Mouse (Mus musculus) spleen, adult 2 months (tissue): ENCODE measurements around the gene Fhit. TPM values are rescaled to one million over a fixed set of nuclear protein-coding genes. Genes with fewer than 3 reads are reported as not detected.

Experiments used
- DNase-seq, 2 experiments: peaks; one replicate each; pipeline versions ENCODE4 v3.0.0 to v3.0.0-alpha.2; 2012 to 2021; ENCODE audit warnings: low spot score in 2 of 2, low read depth in 1 of 2
- H3K27ac ChIP-seq: fragments of 200-500 bp; 2 replicates; pipeline ENCODE4 v1.5.1; 2012; ENCODE audit warnings: low read length, inconsistent platforms; ENCODE audit not compliant: insufficient read depth
- H3K27me3 ChIP-seq: fragments of 200-500 bp; 2 replicates; pipeline ENCODE4 v1.6.1; 2012; ENCODE audit warnings: mild to moderate bottlenecking, moderate library complexity, low read length, inconsistent platforms; ENCODE audit not compliant: control insufficient read depth, insufficient read depth
- H3K36me3 ChIP-seq: fragments of 200-500 bp; 2 replicates; pipeline ENCODE4 v1.6.1; 2012; ENCODE audit warnings: mild to moderate bottlenecking, low read length, inconsistent platforms; ENCODE audit not compliant: control insufficient read depth, insufficient read depth
- H3K4me1 ChIP-seq: fragments of 200-500 bp; 2 replicates; pipeline ENCODE4 v1.6.1; 2011; ENCODE audit warnings: inconsistent platforms; ENCODE audit not compliant: control insufficient read depth, insufficient read depth, insufficient read length
- H3K4me3 ChIP-seq: fragments of 200-500 bp; 2 replicates; pipeline ENCODE4 v1.5.1; 2011; ENCODE audit warnings: mild to moderate bottlenecking, inconsistent platforms; ENCODE audit not compliant: insufficient read depth, insufficient read length; ENCODE audit errors: extremely low read depth
- CTCF ChIP-seq: fragments of 200-500 bp; IDR thresholded peaks from 2 replicates; pipeline ENCODE4 v1.5.1; 2011; ENCODE audit warnings: mild to moderate bottlenecking, inconsistent platforms; ENCODE audit not compliant: insufficient read depth, insufficient read length, insufficient replicate concordance; ENCODE audit errors: extremely low read depth
- POLR2A ChIP-seq: fragments of 200-500 bp; IDR thresholded peaks from 2 replicates; pipeline ENCODE4 v1.6.1; 2011; ENCODE audit warnings: low read depth, low read length, inconsistent platforms
- WGBS: fragments of 180-500 bp; shearing (Covaris S2); methylation state at CpG from one replicate; pipeline ENCODE4 v1.1.7; 2018; 5-methylcytosine and 5-hydroxymethylcytosine counted together
- polyA plus RNA-seq: library from polyadenylated mRNA; depleted of rRNA; stranded (reverse); fragments of >200 nt; gene quantifications from 2 replicates; pipeline ENCODE4 v1.2.3, GENCODE M21; 2012

The Fhit gene
- polyA plus RNA-seq, 1 experiment, result 2.0 TPM

- TF ChIP-seq CTCF (no peak), POLR2A (no peak)
- no peaks in the 10 kb centered on the region for H3K27me3 ChIP-seq
- H3K4me1 ChIP-seq, result no peaks in the 10 kb centered on the region
- 85% methylated on average over 1 of the region's 1 CpGs for WGBS
- H3K36me3 ChIP-seq, result no peaks in the 10 kb centered on the region
- no peak for DNase-seq
- no peak overlapping the region for H3K4me3 ChIP-seq
- no peak overlapping the region for H3K27ac ChIP-seq
These were observed 1513.4 kb downstream of the Fhit start for GRCm38 (mm10) chr14:9648416-9648815.

GRCm38 (mm10) chr14:9646233-9646632 is 1515.6 kb downstream of the Fhit start:
- TF ChIP-seq POLR2A (no peak), CTCF (no peak)

GRCm38 (mm10) chr14:9644216-9645166 is 1517.3 kb downstream of the Fhit start:
- no peaks in the 10 kb centered on the region for H3K36me3 ChIP-seq
- WGBS, result 78% methylated on average over 9 of the region's 9 CpGs
- H3K27me3 ChIP-seq, result no peaks in the 10 kb centered on the region
- no peak for DNase-seq
- H3K4me1 ChIP-seq, result no peaks in the 10 kb centered on the region
- no peak for TF ChIP-seq CTCF
- TF ChIP-seq POLR2A, result no peak
- H3K27ac ChIP-seq, result no peak overlapping the region
- H3K4me3 ChIP-seq, result no peak overlapping the region

More at GRCm38 (mm10) chr14:9646233-9646632, 1515.6 kb downstream of the Fhit start:
- no peak overlapping the region for H3K27ac ChIP-seq
- H3K27me3 ChIP-seq, result no peaks in the 10 kb centered on the region
- WGBS, result 92% methylated on average over 7 of the region's 7 CpGs
- no peaks in the 10 kb centered on the region for H3K4me1 ChIP-seq
- no peak overlapping the region for H3K4me3 ChIP-seq
- H3K36me3 ChIP-seq, result no peaks in the 10 kb centered on the region
- no peak for DNase-seq

- Histone ChIP-seq H3K27me3 (no peaks in the 10 kb centered on the region), H3K36me3 (no peaks in the 10 kb centered on the region), H3K4me3 (no peak overlapping the region), H3K27ac (no peak overlapping the region), H3K4me1 (no peaks in the 10 kb centered on the region)
- TF ChIP-seq POLR2A, result no peak
- TF ChIP-seq CTCF, result no peak
- 89% methylated on average over 7 of the region's 7 CpGs for WGBS
- DNase-seq, result no peak
These were observed 1518.1 kb downstream of the Fhit start for GRCm38 (mm10) chr14:9643700-9644099.

- WGBS, result 85% methylated on average over 6 of the region's 6 CpGs
- H3K4me3 ChIP-seq, result no peak overlapping the region
- H3K27ac ChIP-seq, result no peak overlapping the region
- H3K36me3 ChIP-seq, result no peaks in the 10 kb centered on the region
- no peak for DNase-seq
- H3K4me1 ChIP-seq, result no peaks in the 10 kb centered on the region
- H3K27me3 ChIP-seq, result no peaks in the 10 kb centered on the region
- no peak for TF ChIP-seq POLR2A
- TF ChIP-seq CTCF, result no peak
These were observed 1519.2 kb downstream of the Fhit start for GRCm38 (mm10) chr14:9642628-9643027.

- H3K27ac ChIP-seq, result no peak overlapping the region
- TF ChIP-seq POLR2A (no peak), CTCF (no peak)
- H3K27me3 ChIP-seq, result no peaks in the 10 kb centered on the region
- DNase-seq, result no peak
- H3K4me1 ChIP-seq, result no peaks in the 10 kb centered on the region
- no peaks in the 10 kb centered on the region for H3K36me3 ChIP-seq
- no peak overlapping the region for H3K4me3 ChIP-seq
- 91% methylated on average over 3 of the region's 3 CpGs for WGBS
These were observed 1519.8 kb downstream of the Fhit start for GRCm38 (mm10) chr14:9642068-9642467.
